Mouse (Mus musculus) midbrain, embryonic 11.5 days (tissue): ENCODE measurements around the gene Ctnnd2. TPM values are rescaled to one million over a fixed set of nuclear protein-coding genes. Genes with fewer than 3 reads are reported as not detected.

ENCODE experiments used
- ATAC-seq: fragments of 200-750 bp; cut with Nextera tagmentation; 2 replicates; pipeline ENCODE4 v1.8.0; 2017; ENCODE audit warnings: moderate TSS enrichment, moderate library complexity; ENCODE audit not compliant: low FRiP score
- DNase-seq: peaks from one replicate; pipeline ENCODE4 v3.0.0; 2015; ENCODE audit warnings: low spot score; ENCODE audit errors: missing footprints
- H3K27ac ChIP-seq: fragments of 300-500 bp; sonication (generic); 2 replicates; pipeline ENCODE4 v1.5.1; 2014; ENCODE audit warnings: low read depth, low read length
- H3K27me3 ChIP-seq: fragments of 300-500 bp; sonication (generic); 2 replicates; pipeline ENCODE4 v1.6.1; 2014; ENCODE audit warnings: mild to moderate bottlenecking, low read length, moderate library complexity, mixed read lengths; ENCODE audit not compliant: control insufficient read depth, insufficient read depth
- H3K36me3 ChIP-seq: fragments of 300-500 bp; sonication (generic); 2 replicates; pipeline ENCODE4 v1.6.1; 2014; ENCODE audit warnings: mild to moderate bottlenecking, low read length, moderate library complexity, mixed read lengths; ENCODE audit not compliant: control insufficient read depth, insufficient read depth
- H3K4me1 ChIP-seq: fragments of 300-500 bp; sonication (generic); 2 replicates; pipeline ENCODE4 v1.6.1; 2014; ENCODE audit warnings: low read length; ENCODE audit not compliant: control insufficient read depth, insufficient read depth
- H3K4me2 ChIP-seq: fragments of 300-500 bp; sonication (generic); 2 replicates; pipeline ENCODE4 v1.6.1; 2014; ENCODE audit warnings: mild to moderate bottlenecking, moderate library complexity
- H3K4me3 ChIP-seq: fragments of 300-500 bp; sonication (generic); 2 replicates; pipeline ENCODE4 v1.5.1; 2014; ENCODE audit warnings: low read depth, low read length
- H3K9ac ChIP-seq: fragments of 300-500 bp; sonication (generic); 2 replicates; pipeline ENCODE4 v1.6.1; 2014; ENCODE audit warnings: low read length
- H3K9me3 ChIP-seq: fragments of 300-500 bp; sonication (generic); 2 replicates; pipeline ENCODE4 v1.6.1; 2016; ENCODE audit warnings: low read length; ENCODE audit not compliant: control insufficient read depth
- WGBS: fragments of 180-500 bp; shearing (Covaris S2); extraction: QIAGEN DNeasy Blood & Tissue Kit; methylation state at CpG from one replicate; pipeline ENCODE4 v1.1.7; 2014; 5-methylcytosine and 5-hydroxymethylcytosine counted together
- polyA plus RNA-seq: library from polyadenylated mRNA; unstranded; fragments of >200 nt; fragmentation: Nextera tagmentation; extraction: Ambion mirVana; gene quantifications from 2 replicates; pipeline ENCODE4 v1.2.1, GENCODE M21; 2014

The Ctnnd2 gene
- polyA plus RNA-seq, 1 experiment from 2014 or later: 19.7 TPM

DNA sequence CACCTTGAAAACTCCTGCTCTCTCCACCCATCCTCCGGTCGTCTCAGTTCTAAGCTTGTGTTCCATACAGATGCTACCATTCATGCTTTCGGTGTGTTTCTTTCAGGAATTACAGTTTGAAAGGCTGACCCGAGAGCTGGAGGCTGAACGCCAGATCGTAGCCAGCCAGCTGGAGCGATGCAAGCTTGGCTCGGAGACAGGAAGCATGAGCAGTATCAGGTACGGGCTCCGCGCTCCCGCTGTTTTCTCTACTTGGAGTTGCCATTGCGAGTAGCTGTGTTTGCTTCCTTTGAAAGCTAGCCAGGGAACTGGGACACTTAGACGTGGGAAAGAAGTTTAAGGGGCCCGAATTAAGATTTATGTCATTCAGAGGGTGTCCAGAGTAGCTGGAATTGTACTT lies 308.3 kb downstream of the Ctnnd2 start:
- Histone ChIP-seq H3K27me3 (no peaks in the 10 kb centered on the region), H3K9me3 (no peaks in the 10 kb centered on the region), H3K36me3 (no peaks in the 10 kb centered on the region), H3K9ac (no peak overlapping the region), H3K4me1 (no peaks in the 10 kb centered on the region), H3K4me2 (no peak overlapping the region), H3K4me3 (no peak overlapping the region), H3K27ac (no peak overlapping the region)
- ATAC-seq: no peak
- no peak for DNase-seq
- 88% methylated on average over 15 of the region's 15 CpGs for WGBS

DNA sequence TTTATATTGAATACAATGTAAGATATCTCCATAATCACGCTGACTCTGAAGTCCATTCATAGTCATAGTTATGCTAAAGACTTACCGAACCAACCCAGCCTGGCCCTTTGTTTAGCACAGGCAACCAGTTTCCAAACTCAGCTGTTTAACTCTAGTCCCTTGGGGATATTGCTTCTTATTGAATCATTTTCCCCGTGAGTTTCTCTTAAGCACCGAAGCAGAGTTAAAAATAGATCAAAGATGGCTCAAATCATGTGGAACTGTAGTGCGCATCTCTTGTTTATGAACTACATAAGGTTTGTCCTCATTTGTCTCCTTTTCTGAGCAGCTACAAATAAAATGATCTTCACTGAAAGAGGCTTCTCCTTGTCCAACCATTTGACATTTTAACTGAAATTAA lies 334.1 kb downstream of the Ctnnd2 start:
- DNase-seq: no peak
- Histone ChIP-seq H3K4me2 (no peak overlapping the region), H3K9ac (no peak overlapping the region), H3K27ac (no peak overlapping the region), H3K36me3 (no peaks in the 10 kb centered on the region), H3K27me3 (no peaks in the 10 kb centered on the region), H3K9me3 (no peaks in the 10 kb centered on the region), H3K4me1 (no peaks in the 10 kb centered on the region), H3K4me3 (no peak overlapping the region)
- WGBS: 68% methylated on average over 5 of the region's 5 CpGs
- no peak for ATAC-seq

DNA sequence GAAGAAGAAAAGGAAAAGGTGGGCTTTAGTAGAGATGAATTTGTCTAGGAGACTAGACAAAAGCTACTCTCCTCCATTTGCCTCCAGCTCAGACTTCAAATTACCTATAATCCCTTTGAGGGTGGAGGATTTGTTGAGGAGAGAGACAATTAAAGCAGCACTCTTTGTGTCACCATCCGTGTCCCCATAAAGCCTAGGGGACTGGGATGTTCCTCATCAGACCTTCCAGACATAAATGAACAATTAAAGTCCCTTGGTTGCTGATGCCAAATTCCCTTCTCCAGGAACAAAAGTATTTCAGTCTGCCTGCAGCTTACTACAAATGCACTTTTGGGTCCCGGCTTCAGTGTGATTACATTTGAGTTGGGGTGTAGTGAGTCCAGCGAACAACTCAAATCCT lies 340.1 kb downstream of the Ctnnd2 start:
- no peaks in the 10 kb centered on the region for H3K27me3 ChIP-seq
- H3K4me3 ChIP-seq: no peak overlapping the region
- no peak overlapping the region for H3K4me2 ChIP-seq
- no peak for DNase-seq
- WGBS: 21% methylated on average over 3 of the region's 3 CpGs
- H3K4me1 ChIP-seq: peaks cover 13% of the 10 kb centered on the region
- H3K36me3 ChIP-seq: no peaks in the 10 kb centered on the region
- no peak for ATAC-seq
- H3K27ac ChIP-seq: 0 out of 2 replicates have a peak overlapping the region, but pooled peaks have one; percentile 20
- H3K9ac ChIP-seq: no peak overlapping the region
- H3K9me3 ChIP-seq: no peaks in the 10 kb centered on the region

DNA sequence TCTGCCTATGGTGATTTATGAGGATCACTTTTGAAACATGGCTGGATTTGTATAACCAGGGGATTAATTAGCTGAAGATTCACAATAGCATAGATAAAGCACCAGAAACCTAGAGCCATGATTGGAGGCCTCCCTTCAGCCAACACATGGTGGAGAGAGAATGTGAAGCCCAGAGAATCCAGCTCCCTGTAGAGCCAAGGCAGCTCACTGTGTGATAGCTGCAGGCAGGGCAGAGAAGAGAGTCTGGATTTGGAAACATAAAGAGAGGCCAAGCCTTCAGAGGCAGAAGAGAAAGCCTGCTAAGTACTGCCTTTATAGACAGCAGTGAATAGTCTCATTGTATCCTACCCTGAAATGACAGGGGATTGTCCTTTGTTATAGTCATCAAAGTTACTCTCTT lies 340.7 kb downstream of the Ctnnd2 start:
- Histone ChIP-seq H3K4me1 (peaks cover 13% of the 10 kb centered on the region), H3K27ac (peak overlapping the region; percentile 20; the same call in 1 of the 2 replicates), H3K4me2 (no peak overlapping the region), H3K27me3 (no peaks in the 10 kb centered on the region), H3K9ac (no peak overlapping the region), H3K9me3 (no peaks in the 10 kb centered on the region), H3K36me3 (no peaks in the 10 kb centered on the region), H3K4me3 (no peak overlapping the region)
- DNase-seq (no peak), ATAC-seq (peak; percentile 38; the same call in 1 of the 2 replicates)

DNA sequence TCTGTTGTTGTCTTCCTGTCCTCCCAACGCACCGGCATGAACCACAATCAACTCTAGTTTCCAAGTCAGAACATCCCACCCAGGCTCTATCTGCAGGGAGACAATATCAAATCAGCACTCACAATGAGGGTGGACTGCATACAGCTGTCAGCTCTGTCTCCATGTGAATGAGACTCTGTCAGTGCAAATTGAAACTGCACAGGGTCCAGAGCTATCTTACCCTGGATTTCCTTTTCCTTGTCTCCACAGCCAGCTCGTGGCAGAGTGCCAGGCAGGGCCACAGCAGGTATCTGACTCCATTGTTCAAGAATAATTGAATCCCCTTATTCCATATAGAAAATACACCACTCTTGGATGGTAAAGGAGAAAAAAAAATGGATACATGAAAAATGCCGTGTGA lies 343.0 kb downstream of the Ctnnd2 start:
- ATAC-seq: no peak
- H3K4me2 ChIP-seq: no peak overlapping the region
- H3K27me3 ChIP-seq: no peaks in the 10 kb centered on the region
- no peak overlapping the region for H3K27ac ChIP-seq
- WGBS: 60% methylated on average over 4 of the region's 4 CpGs
- H3K4me1 ChIP-seq: peaks cover 13% of the 10 kb centered on the region
- DNase-seq: no peak
- no peak overlapping the region for H3K4me3 ChIP-seq
- H3K9me3 ChIP-seq: no peaks in the 10 kb centered on the region
- H3K36me3 ChIP-seq: no peaks in the 10 kb centered on the region
- H3K9ac ChIP-seq: no peak overlapping the region

DNA sequence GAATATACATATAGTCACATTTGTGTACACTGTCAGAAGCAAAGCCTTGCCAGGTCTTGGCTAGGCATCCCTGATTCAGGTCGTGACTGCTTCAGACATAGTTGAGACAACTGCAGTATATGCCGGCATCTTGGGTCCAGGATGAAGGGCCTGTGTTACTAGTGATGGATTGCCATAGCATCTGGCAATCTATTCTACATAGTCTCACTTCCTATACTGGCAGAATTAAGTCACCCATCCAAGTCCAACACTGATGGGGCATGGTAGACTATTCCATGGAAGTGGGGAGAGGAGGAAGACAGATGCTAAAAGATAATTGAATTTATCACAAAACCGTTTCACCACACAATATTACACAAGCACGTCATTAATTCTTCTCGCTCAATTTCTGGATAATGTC lies 369.1 kb downstream of the Ctnnd2 start:
- Histone ChIP-seq H3K4me2 (no peak overlapping the region), H3K27ac (no peak overlapping the region), H3K4me1 (no peaks in the 10 kb centered on the region), H3K36me3 (no peaks in the 10 kb centered on the region), H3K27me3 (no peaks in the 10 kb centered on the region), H3K4me3 (no peak overlapping the region), H3K9ac (no peak overlapping the region), H3K9me3 (no peaks in the 10 kb centered on the region)
- 93% methylated on average over 5 of the region's 5 CpGs for WGBS
- DNase-seq (no peak), ATAC-seq (no peak)

DNA sequence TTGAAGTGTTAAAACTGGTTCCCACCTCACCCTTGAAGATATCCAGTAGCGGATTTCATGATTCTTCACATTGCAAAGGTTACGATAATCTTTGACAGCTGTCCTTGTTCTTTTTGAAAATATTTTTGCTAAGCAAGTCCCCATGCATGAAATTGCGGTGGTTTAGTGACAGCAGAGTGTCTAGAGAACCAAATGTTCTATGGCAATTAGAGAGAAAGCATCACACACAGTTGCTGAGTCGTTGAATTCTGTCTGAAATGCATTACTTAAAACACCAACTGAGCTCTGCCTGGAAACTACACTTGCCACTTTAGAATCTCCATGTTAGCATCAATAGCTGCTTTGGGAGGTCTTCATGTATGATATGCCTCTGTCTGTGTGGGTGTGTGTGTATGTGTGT lies 375.9 kb downstream of the Ctnnd2 start:
- Histone ChIP-seq H3K27ac (no peak overlapping the region), H3K36me3 (no peaks in the 10 kb centered on the region), H3K4me1 (no peaks in the 10 kb centered on the region), H3K4me3 (no peak overlapping the region), H3K27me3 (no peaks in the 10 kb centered on the region), H3K4me2 (no peak overlapping the region), H3K9me3 (no peaks in the 10 kb centered on the region), H3K9ac (no peak overlapping the region)
- WGBS: 90% methylated on average over 4 of the region's 4 CpGs
- ATAC-seq: no peak
- no peak for DNase-seq

DNA sequence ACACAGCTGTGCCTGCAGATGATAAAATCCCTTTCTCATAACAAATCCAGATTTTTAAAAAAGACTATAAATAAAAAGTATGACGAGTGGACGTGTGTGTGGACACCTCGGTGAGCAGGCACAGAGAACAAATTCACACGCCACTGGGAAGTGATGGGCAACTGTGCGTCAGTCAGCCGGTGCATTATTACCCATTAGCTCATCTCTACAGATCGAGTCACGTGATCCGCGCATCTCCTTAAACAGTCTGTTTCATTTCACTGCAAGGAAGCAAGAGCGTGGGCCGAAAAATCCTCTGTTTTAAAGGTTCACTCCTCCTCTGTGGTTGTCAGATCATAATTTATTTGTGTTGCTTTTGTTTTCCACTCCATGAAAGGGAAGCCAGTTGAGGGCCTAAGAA lies 378.6 kb downstream of the Ctnnd2 start:
- no peak for ATAC-seq
- WGBS: 93% methylated on average over 12 of the region's 12 CpGs
- no peaks in the 10 kb centered on the region for H3K27me3 ChIP-seq

DNA sequence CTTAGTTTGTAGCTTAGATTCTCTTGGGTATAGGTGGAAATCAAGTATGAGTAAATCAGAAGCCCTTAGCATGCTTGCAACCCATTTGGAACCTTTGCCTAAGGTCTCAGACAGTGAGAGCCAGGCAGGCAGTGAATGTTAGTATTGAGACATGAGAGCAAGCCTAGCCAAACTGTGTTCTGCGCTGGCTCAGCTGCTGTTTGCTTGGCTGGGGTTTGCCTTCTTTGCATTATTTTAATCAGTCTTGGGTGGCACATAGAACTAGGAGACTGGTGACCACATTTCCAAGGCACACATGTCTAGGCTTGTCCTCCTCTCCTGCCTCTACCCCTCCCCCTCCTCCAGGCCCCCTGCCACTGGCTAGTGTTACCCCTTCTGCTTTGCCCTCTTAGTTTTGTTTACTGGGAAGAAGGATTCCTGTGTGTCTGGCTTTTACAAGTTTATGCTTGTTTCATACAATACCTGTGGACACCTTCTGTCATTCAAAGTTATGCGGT lies 381.6 kb downstream of the Ctnnd2 start:
- H3K4me3 ChIP-seq: no peak overlapping the region
- no peaks in the 10 kb centered on the region for H3K27me3 ChIP-seq
- H3K36me3 ChIP-seq: no peaks in the 10 kb centered on the region
- H3K4me2 ChIP-seq: no peak overlapping the region
- 88% methylated on average over 2 of the region's 2 CpGs for WGBS
- H3K9me3 ChIP-seq: no peaks in the 10 kb centered on the region
- H3K4me1 ChIP-seq: peaks cover under 1% of the 10 kb centered on the region; the same call in 1 of the 2 replicates
- H3K27ac ChIP-seq: no peak overlapping the region
- no peak overlapping the region for H3K9ac ChIP-seq
- ATAC-seq: no peak
- DNase-seq: no peak

More for the DNA sequence above, 378.6 kb downstream of the Ctnnd2 start:
- H3K9me3 ChIP-seq: no peaks in the 10 kb centered on the region
- H3K36me3 ChIP-seq: no peaks in the 10 kb centered on the region
- H3K4me3 ChIP-seq: no peak overlapping the region
- no peak overlapping the region for H3K4me2 ChIP-seq
- H3K4me1 ChIP-seq: no peaks in the 10 kb centered on the region
- no peak overlapping the region for H3K9ac ChIP-seq
- no peak for DNase-seq
- no peak overlapping the region for H3K27ac ChIP-seq

DNA sequence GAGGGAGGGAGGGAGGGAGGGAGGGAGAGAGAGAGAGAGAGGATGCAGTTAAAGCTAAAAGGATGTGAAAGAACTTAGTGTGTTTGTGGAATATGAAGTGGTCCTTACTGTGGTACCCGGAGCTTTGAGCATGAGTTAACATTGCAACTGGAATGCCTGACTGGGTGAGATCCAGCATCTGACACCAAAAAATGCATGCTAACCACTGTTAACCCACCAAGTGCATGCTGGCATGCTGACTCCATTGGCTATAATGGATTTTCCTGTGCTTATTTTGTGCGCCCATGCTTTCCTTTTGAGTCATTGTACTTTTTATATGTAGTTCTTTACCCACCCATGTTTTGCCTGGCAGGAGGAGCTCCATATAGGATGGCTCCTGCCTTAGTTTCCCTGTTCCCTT lies 383.4 kb downstream of the Ctnnd2 start:
- H3K27ac ChIP-seq: no peak overlapping the region
- no peak overlapping the region for H3K9ac ChIP-seq
- no peak for DNase-seq
- no peaks in the 10 kb centered on the region for H3K36me3 ChIP-seq
- no peak overlapping the region for H3K4me2 ChIP-seq
- WGBS: 95% methylated on average over 2 of the region's 2 CpGs
- peaks cover 2% of the 10 kb centered on the region; the same call in 1 of the 2 replicates for H3K4me1 ChIP-seq
- no peak for ATAC-seq
- no peaks in the 10 kb centered on the region for H3K27me3 ChIP-seq
- H3K4me3 ChIP-seq: no peak overlapping the region
- no peaks in the 10 kb centered on the region for H3K9me3 ChIP-seq
